Comparison of ENCODE assay signal across 8 mouse cellular contexts in the genomic region with DNA sequence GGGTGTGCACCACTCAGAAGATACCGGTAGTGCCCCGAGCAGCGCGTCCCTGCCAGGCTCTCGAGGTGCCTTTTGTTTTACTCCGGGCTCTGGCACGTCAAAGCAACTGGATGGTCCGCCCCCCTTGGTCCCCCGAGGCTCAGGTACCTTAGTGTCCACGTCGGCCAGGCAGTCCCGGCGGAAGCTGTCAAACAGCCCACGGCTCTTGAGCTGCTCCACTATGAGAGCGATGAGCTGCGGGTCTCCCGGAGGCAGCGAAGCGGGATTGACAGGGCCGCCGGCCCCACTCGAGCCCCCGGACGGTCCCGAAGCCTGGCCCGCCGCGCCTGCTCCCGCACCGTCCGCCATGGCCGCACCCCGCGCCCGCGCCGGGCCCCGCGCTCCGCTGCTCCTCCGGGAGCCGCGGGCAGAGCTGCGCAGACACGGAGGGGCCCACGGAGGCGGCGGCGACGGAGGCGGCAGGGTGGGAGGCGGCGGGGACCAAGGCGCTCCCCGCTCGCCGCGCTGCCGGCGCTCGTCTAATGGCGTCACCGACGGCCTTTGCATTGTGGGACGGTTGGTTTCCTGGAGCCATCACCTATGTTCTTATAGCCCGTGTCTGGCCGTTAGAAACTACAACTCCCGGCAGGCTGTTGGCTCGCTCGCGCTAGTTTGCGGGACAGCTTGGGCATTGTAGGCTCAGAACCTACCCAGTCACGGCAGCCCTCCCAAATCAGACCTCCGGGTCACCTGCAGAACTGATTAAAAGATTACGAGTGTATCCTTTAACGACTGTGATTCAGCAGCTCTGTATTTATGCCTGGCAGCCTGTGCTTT. TPM values are rescaled to one million over a fixed set of nuclear protein-coding genes. Genes with fewer than 3 reads are reported as not detected.
A peak's percentile ranks its signal among the peaks of the same experiment; 100 is the strongest.
DNase-seq lines count a peak whose midpoint lies in the region; ATAC-seq lines count a peak whose summit lies in the region.

A gene (minus strand): TSS at position 532 of the 816 bp plus-strand sequence.

- peak within 1 kb of the TSS; percentile 80 for H3K4me2 ChIP-seq in hindbrain, embryonic 16.5 days (ENCODE audit: low read length)

- H3K27me3 ChIP-seq in hindbrain, embryonic 16.5 days (replicated peaks; ENCODE audit: control insufficient read depth, insufficient read depth, low read length) = no peaks in the 10 kb centered on the region

- H3K9me3 ChIP-seq in hindbrain, embryonic 16.5 days (ENCODE audit: control insufficient read depth, low read length) = no peaks in the 10 kb centered on the region

- peak within 1 kb of the TSS; percentile 90 for H3K9ac ChIP-seq in hindbrain, embryonic 16.5 days (ENCODE audit: low read depth, low read length)

- WGBS in hindbrain, embryonic 16.5 days = 0% methylated on average over 49 of the region's 76 CpGs
- WGBS in macrophage (ENCODE audit: missing documents) = under 1% methylated on average over 74 of the region's 76 CpGs

- peaks cover 16% of the 10 kb centered on the region for H3K4me1 ChIP-seq in hindbrain, embryonic 16.5 days (ENCODE audit: control insufficient read depth, insufficient read depth, low read depth, low read length)

- ATAC-seq in hindbrain, embryonic 16.5 days = peak; percentile 97

- H3K79me2 ChIP-seq in macrophage (ENCODE audit: inconsistent target) = peaks cover 19% of the 10 kb centered on the region; the same call in 1 of the 2 replicates

- peak within 1 kb of the TSS; percentile 91 for H3K4me3 ChIP-seq in hindbrain, embryonic 16.5 days (ENCODE audit: low read length)
- peak within 1 kb of the TSS; percentile 81 for H3K4me3 ChIP-seq in macrophage (ENCODE audit: inconsistent target)

- peak; percentile 96 for DNase-seq in T-cell, adult 2 months (ENCODE audit: low spot score)
- DNase-seq in cerebellum, postnatal 36 days = peak; percentile 93 to 95
- DNase-seq in gastrocnemius, adult 18-20 months (ENCODE audit: low spot score) = peak; percentile 96
- peak; percentile 94 to 95 for DNase-seq in left cerebral cortex, adult 18-20 months (ENCODE audit: low spot score in 2 of 2)
- DNase-seq in right cerebral cortex, adult 18-20 months = peak; percentile 97
- peak; percentile 59 for DNase-seq in urinary bladder, postnatal 10 days (ENCODE audit: low spot score)

- H3K36me3 ChIP-seq in hindbrain, embryonic 16.5 days (ENCODE audit: control insufficient read depth, insufficient read depth, low read length) = peaks cover 15% of the 10 kb centered on the region
- peaks cover 17% of the 10 kb centered on the region; the same call in 1 of the 2 replicates for H3K36me3 ChIP-seq in macrophage (ENCODE audit: inconsistent target)

- peak within 1 kb of the TSS; percentile 74 for H3K27ac ChIP-seq in hindbrain, embryonic 16.5 days (ENCODE audit: low read depth, low read length)
- peak within 1 kb of the TSS; percentile 33 for H3K27ac ChIP-seq in macrophage

RNA-seq across cellular contexts. Expression of the gene that starts here (rescaled TPM):
- total RNA-seq in gastrocnemius, adult 18-20 months (2021) = 100 to 1,000 TPM; 151 to 175 TPM
- polyA plus RNA-seq in hindbrain, embryonic 16.5 days (2015; fragmentation: Nextera tagmentation; extraction: Ambion mirVana) = 123 and 125 TPM in 2 replicates
- total RNA-seq in left cerebral cortex, adult 18-20 months (2021) = 100 to 1,000 TPM; 107 to 108 TPM
- total RNA-seq in macrophage (2018; cell fraction: chromatin; rRNA removed) = 10 to 100 TPM in 8 of 26 experiments, 1 to 10 TPM in 18; 1.7 to 17.7 (median 8.8) TPM
- 10 to 100 TPM in 17 of 26 experiments, 1 to 10 TPM in 9; 6.7 to 16.2 (median 10.9) TPM for total RNA-seq in macrophage (2018; cell fraction: cytosol; rRNA removed)
- 10 to 100 TPM in 10 of 26 experiments, 1 to 10 TPM in 16; 2.5 to 15.3 (median 9.8) TPM for total RNA-seq in macrophage (2018; cell fraction: nucleus; rRNA removed)
- 11.2 to 13.7 TPM (median 13.6 TPM) in 3 replicates for polyA plus RNA-seq in macrophage (2018)

Comparison
In these comparisons a context has a peak if more than half of its experiments do, and no peak if none do; other contexts are left out.
1. Peak in every context shown above with its lines: DNase-seq, ATAC-seq, H3K4me3 ChIP-seq and H3K27ac ChIP-seq.